Mouse (Mus musculus) G1E (cell line): ENCODE data around the gene Tpgs1.

ENCODE experiments used
- CTCF ChIP-seq: IDR thresholded peaks from 2 replicates; pipeline ENCODE4 v1.5.1; 2012; ENCODE audit warnings: low read depth, low read length, inconsistent platforms, mixed read lengths
- GATA1 ChIP-seq: IDR thresholded peaks from 2 replicates; pipeline ENCODE4 v1.6.1; 2012; ENCODE audit warnings: borderline replicate concordance, low read length, inconsistent platforms, mixed read lengths
- POLR2AphosphoS5 ChIP-seq: IDR thresholded peaks from 2 replicates; pipeline ENCODE4 v1.6.1; 2012; ENCODE audit warnings: low read depth, low read length, inconsistent platforms; ENCODE audit not compliant: insufficient replicate concordance
- TAL1 ChIP-seq: conservative IDR thresholded peaks from 2 replicates; pipeline ENCODE4 v1.6.1; 2012; ENCODE audit warnings: low read depth, low read length, inconsistent platforms, mixed read lengths

DNA sequence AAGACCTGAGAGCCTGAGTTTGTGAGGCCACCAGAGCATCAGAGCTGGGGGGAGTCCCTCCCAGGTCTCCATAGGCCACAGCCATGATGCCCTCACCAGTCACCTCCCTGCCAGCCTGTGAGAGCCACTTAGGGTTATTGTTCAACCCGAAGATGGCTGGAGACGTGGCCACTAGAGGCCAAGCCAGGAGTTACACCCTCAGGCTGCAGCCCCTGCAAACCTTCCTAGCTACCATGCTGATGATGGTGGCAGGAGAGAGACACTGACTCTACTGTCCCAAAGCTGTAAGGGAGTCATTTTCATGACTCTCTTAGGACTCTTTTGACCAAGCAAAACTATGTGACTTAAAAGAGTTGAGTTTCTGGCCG lies 2.9 kb downstream of the Tpgs1 start:
- TF ChIP-seq CTCF = no peak
- no peak for TF ChIP-seq GATA1
- no peak for TF ChIP-seq POLR2AphosphoS5
- no peak for TF ChIP-seq TAL1
